Comparison of ENCODE assay signal across 8 mouse cellular contexts in the genomic region with DNA sequence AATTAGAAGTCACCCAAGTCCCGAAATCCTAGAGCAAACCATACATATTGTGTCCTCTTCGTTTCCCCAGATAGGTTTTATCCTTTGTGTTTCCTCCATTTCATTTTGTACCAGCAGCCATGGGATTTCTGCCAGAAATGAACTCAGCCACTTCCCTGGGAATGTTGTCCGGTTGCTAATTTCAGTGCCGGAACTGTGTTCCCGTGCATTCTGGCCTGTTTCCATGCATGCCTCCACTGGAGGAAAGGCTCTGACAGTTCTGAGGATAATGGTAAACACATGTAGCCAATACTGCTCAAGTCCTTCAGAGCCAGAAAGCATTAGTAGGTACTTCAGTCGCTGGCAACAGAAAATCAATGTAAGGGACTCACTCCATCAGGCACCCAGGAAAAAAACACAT.
DNase-seq lines count a peak whose midpoint lies in the region; ATAC-seq and TF ChIP-seq lines count a peak whose summit lies in the region.

No protein-coding gene starts in this region.

- DNase-seq in heart, adult 11 months: peak; percentile 98
- peak; percentile 86 for DNase-seq in 3T3-L1 (ENCODE audit: low read depth, low spot score)
- DNase-seq in cerebellum, postnatal 36 days: peak; percentile 71 to 72
- DNase-seq in lung, postnatal 25 days (ENCODE audit: low spot score): peak; percentile 36
- no peak for DNase-seq in stomach, postnatal 0 days (ENCODE audit: low spot score)
- DNase-seq in T-cell, adult 2 months (ENCODE audit: low spot score): no peak

- no peaks in the 10 kb centered on the region for H3K36me3 ChIP-seq in heart, embryonic 11.5 days (ENCODE audit: control insufficient read depth, insufficient read depth, low read length)
- H3K36me3 ChIP-seq in heart, embryonic 13.5 days: no peaks in the 10 kb centered on the region
- no peaks in the 10 kb centered on the region for H3K36me3 ChIP-seq in stomach, postnatal 0 days (ENCODE audit: control insufficient read depth, insufficient read depth, low read length)

- H3K4me3 ChIP-seq in heart, embryonic 11.5 days (ENCODE audit: low read depth, low read length): no peak overlapping the region
- H3K4me3 ChIP-seq in heart, embryonic 13.5 days: no peak overlapping the region
- no peak overlapping the region for H3K4me3 ChIP-seq in stomach, postnatal 0 days (ENCODE audit: low read depth, low read length)

- H3K27me3 ChIP-seq in heart, embryonic 11.5 days (ENCODE audit: control insufficient read depth, insufficient read depth, low read length): peaks cover 29% of the 10 kb centered on the region
- H3K27me3 ChIP-seq in heart, embryonic 13.5 days (replicated peaks): peaks cover 41% of the 10 kb centered on the region
- H3K27me3 ChIP-seq in stomach, postnatal 0 days (ENCODE audit: control insufficient read depth, insufficient read depth, low read length): no peaks in the 10 kb centered on the region

- 55% methylated on average over 6 of the region's 6 CpGs for WGBS in heart, embryonic 11.5 days (ENCODE audit: insufficient replicate concordance)
- 33% methylated on average over 6 of the region's 6 CpGs for WGBS in heart, embryonic 13.5 days
- WGBS in stomach, postnatal 0 days: 40% methylated on average over 6 of the region's 6 CpGs

- ATAC-seq in heart, embryonic 11.5 days (replicated peaks; ENCODE audit: insufficient number of reproducible peaks, low FRiP score, low TSS enrichment): no peak
- no peak for ATAC-seq in heart, embryonic 13.5 days (ENCODE audit: extremely low read depth, insufficient number of reproducible peaks, low FRiP score, low TSS enrichment)
- ATAC-seq in stomach, postnatal 0 days (ENCODE audit: low FRiP score, low TSS enrichment): no peak

- TF ChIP-seq CTCF in stomach, postnatal 0 days (IDR thresholded peaks at IDR 0.05; ENCODE audit: low read depth): no peak

- H3K9ac ChIP-seq in heart, embryonic 11.5 days (ENCODE audit: low read depth, low read length): no peak overlapping the region
- no peak overlapping the region for H3K9ac ChIP-seq in heart, embryonic 13.5 days
- no peak overlapping the region for H3K9ac ChIP-seq in stomach, postnatal 0 days (ENCODE audit: low read length)

- H3K4me1 ChIP-seq in heart, embryonic 11.5 days (ENCODE audit: control insufficient read depth, insufficient read depth, low read length): no peaks in the 10 kb centered on the region
- 0 out of 2 replicates have a peak, but pooled peaks cover 9% of the 10 kb centered on the region for H3K4me1 ChIP-seq in heart, embryonic 13.5 days
- no peaks in the 10 kb centered on the region for H3K4me1 ChIP-seq in stomach, postnatal 0 days (replicated peaks; ENCODE audit: control insufficient read depth, insufficient read depth)

- no peak overlapping the region for H3K4me2 ChIP-seq in heart, embryonic 11.5 days
- no peak overlapping the region for H3K4me2 ChIP-seq in heart, embryonic 13.5 days
- H3K4me2 ChIP-seq in stomach, postnatal 0 days (replicated peaks; ENCODE audit: low read depth): no peak overlapping the region

- no peak for TF ChIP-seq EP300 in stomach, postnatal 0 days (optimal IDR thresholded peaks at IDR 0.05)

- H3K9me3 ChIP-seq in heart, embryonic 11.5 days (replicated peaks; ENCODE audit: control insufficient read depth, low read length): no peaks in the 10 kb centered on the region
- no peaks in the 10 kb centered on the region for H3K9me3 ChIP-seq in heart, embryonic 13.5 days
- no peaks in the 10 kb centered on the region for H3K9me3 ChIP-seq in stomach, postnatal 0 days (ENCODE audit: control insufficient read depth, low read length)

- no peak overlapping the region for H3K27ac ChIP-seq in heart, embryonic 11.5 days (ENCODE audit: low read depth, low read length)
- H3K27ac ChIP-seq in heart, embryonic 13.5 days (replicated peaks): peak overlapping the region; percentile 44; the same call in 1 of the 2 replicates
- no peak overlapping the region for H3K27ac ChIP-seq in stomach, postnatal 0 days (replicated peaks)

Comparison
In these comparisons a context has a peak if more than half of its experiments do, and no peak if none do; other contexts are left out.
1. DNase-seq: peak in heart, adult 11 months (single experiment), 3T3-L1 (single experiment), cerebellum, postnatal 36 days (2 of 2) and lung, postnatal 25 days (single experiment); none in stomach, postnatal 0 days (single experiment) and T-cell, adult 2 months (single experiment).